Mouse (Mus musculus) heart, adult 11 months (tissue): ENCODE measurements around the gene Ctdspl2.

Experiments
- DNase-seq: peaks from one replicate; pipeline ENCODE4 v3.0.0; 2022

Gene Ctdspl2

GRCm38 (mm10) chr2:121955765-121956223 lies at the start of gene Ctdspl2, which contains the start of gene Mageb3:
TSS of gene Ctdspl2 (plus strand) at chr2:121956001.
TSS of gene Mageb3 (minus strand) at chr2:121956092.
- peak; percentile 100 for DNase-seq

DNA sequence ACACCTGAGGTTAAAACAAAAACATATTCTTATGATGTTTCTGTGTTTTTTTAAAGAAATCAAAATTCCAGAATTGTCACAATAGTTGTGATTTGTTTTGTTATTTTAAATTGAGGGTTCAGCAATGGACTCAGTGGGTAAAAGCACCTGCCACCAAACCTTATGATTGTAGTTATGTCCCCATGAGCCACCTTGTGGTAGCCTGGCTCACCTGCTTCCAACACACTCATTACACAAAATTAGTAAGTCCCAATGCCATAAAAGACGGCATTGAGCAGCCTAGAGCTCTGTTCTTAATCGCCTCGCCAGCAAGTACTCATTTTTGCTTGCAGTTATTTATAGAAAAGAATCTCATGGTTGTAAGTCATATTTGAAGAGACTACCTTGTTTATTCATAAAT lies 45.8 kb upstream of the Ctdspl2 start:
- DNase-seq: no peak

DNA sequence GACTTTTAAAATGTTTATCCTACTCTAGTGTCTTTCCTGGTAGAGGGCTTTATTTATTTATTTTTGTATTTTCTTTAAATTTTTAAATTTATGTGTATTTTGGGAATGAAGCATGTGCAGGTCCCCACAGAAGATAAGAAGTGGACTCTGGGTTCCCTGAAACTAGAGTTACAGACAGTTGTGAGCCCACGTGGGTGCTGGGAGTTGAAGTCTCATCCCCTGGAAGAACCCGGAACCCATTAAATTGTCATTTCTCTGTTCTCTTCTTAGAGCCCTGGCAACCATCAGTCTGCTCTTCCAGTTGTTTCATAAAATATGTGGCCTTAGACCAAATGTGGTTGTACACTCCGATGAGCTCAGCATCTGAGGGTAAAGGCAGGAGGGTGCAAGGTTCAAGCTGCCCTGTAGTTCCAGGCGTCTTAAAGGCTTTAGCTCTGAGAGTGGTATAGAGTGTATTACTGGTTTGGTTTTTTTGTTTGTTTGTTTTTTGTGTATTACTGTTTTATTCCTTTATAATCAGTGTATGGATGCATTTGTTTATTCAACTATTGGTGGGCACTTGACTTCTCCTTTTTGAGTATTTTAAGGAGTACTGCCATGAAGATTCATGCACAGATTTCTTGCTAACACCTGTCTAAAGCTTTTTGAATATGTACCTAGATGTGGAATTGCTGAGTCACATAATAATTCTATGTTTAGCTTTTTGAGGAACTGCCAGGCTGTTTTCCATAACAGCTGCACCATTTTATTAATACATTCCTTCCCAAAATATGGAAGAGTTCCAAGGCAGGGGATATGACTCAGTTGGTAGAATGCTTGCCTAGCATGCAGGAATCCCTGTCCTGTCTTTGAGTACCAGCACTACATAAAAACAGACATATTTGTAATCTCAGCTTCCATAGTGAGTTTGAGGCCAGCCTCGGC lies 39.5 kb upstream of the Ctdspl2 start:
- no peak for DNase-seq

GRCm38 (mm10) chr2:121937624-121938023 lies 18.2 kb upstream of the Ctdspl2 start:
- DNase-seq: peak; percentile 53

DNA sequence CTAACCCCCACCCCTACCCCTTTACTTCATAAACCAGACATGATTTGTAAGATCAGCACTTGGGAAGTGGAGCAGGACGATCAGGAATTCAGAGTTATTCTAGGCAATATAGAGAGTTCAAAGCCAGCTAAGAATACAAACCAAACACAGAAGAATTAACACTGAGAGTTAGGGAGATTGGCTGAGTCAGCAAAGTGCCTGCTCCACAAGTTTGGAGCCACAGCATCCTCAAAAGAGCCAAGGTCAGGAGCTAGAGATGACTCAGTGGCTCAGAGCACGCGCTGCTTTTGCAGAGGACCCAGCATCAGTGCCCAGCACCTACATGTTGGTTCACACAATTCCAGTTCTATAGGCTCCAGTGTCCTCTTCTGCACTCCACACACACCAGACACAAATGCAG lies 12.4 kb upstream of the Ctdspl2 start:
- DNase-seq: peak; percentile 51

DNA sequence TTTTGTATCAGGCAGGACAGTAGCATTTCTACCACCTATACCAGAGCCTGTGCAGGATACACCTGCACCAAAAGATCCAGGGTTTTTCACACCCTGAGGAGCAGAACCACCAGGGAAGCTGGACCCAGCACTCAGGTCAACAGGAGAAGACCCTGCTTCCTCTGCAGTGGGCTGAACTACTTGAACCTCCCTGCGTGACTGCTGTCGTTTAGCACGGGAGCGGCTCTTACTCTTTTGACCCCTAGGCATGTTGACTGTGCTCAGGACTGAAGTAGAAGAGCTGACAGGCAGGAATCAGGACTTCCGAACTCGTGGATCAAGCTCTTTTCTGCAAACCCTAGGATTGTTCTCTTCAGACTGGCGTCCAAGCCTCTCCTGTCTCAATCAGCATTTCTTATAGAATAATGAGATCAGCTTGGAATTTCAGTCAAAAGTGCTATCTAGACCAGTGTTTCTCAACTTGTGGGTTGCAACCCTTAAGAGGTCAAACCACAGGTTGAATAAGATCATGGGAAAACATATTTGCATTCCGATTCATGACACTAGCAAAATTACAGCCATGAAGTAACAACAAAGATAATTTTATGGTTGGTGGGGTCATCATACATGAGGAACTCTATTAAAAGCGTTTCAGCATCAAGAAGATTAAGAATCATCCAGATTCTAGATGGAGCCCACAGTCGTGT lies 687 bp upstream of the Ctdspl2 start:
- peak; percentile 86 for DNase-seq

- peak; percentile 100 for DNase-seq
These were observed 620 bp downstream of the Ctdspl2 start for GRCm38 (mm10) chr2:121956224-121957018.

DNA sequence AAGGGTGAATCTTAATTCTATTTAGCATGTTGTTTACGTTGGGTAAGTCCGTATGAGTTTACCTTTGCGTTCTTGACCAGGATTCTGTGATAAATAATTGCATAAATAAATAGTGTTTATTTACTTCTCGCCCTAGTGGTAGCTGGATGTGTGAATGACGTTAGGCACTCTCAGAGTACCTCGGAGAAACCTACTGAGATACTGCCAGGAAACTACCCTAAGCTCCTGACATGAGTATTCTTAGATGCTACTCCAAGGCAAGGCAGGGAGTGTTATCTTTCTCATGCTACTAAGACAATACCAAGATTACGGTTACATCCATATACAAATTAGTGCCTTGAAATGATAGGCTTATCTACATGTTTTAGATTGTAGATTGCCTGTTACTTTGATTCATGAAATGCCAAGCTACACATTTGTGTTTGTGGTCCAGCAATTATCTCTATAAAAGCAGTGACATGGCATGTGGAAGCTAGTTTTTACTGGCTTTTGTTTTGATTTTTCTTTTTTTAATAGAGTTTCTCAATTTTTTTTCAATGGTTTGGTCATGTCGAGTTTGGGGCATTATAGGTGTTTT lies 1.5 kb downstream of the Ctdspl2 start:
- DNase-seq: no peak

DNA sequence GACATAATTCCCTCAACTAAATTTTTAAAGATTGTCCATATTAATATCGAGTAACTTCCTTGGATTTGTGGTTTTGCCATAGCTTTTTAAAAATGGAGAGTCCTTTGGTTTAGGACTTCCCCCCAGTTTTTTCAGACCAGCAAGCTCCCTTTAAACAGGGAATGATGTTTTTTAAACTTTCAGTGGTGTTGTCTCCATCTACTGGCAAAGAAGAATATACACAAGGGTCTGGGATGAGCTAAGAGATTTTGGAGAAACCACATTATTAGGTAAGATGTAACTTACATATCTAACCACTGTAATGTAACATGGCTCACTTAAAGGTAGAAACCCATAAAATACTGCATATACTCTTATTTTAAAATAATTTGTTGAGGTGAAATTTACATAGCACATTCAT lies 39.9 kb downstream of the Ctdspl2 start:
- no peak for DNase-seq

GRCm38 (mm10) chr2:122008832-122009231 lies 53.0 kb downstream of the Ctdspl2 start:
- no peak for DNase-seq

GRCm38 (mm10) chr2:122011441-122011840 lies 55.6 kb downstream of the Ctdspl2 start:
- DNase-seq: no peak

DNA sequence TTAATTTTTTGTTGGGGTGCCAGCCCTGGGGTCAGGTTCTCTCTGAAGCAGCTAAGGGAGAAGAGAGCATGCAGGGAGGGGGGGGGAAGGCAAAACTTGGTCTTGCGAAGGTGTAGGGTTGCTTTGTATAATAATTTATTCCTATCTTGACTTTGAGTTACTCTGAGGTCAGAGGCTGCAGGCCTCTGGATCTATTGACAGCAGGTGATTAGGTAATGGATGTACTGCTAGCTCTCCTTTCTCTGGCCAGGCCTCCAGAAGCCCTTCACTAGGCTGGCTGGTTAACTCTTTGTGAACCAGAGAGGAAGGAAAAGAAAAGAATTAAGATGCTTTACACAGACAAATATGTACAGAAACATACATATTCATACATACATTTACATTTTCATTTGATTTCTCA lies 62.9 kb downstream of the Ctdspl2 start:
- peak; percentile 70 for DNase-seq

DNA sequence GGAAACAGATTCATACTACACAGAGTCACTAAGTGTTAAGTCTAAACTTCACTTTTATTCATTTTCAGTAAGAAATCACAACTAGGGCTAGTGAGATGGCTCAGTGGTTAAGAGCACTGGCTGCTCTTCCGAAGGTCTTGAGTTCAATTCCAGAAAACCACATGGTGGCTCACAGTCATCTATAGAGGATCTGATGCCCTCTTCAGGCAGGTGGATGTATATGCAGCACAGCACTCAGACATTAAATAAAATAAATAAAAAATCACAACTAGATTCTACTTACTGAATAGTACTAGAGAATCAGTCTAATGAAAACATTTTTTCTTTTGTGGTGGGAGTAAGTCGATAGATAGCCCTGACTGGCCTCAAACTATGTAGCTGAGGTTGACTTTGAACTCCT lies 66.5 kb downstream of the Ctdspl2 start:
- no peak for DNase-seq

DNA sequence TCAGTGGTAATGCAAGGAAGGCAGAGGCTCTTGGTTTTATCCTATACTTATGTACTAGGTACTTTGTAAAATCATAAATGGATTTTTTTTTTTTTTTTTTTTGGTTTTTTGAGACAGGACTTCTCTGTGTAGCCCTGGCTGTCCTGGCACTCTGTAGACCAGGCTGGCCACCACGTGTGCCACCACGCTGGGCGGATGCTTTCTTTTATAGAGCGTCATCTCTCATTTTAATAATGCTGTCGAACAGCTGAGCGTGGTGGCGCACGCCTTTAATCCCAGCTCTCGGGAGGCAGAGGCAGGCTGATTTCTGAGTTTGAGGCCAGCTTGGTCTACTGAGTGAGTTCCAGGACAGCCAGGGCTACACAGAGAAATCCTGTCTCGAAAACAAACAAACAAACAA lies 71.3 kb downstream of the Ctdspl2 start:
- DNase-seq: peak; percentile 91

- peak; percentile 99 for DNase-seq
These were observed 72.3 kb downstream of the Ctdspl2 start, which contains the start of gene Eif3j1 for GRCm38 (mm10) chr2:122027862-122028755. TSS of gene Eif3j1 (plus strand) at chr2:122028546.

DNA sequence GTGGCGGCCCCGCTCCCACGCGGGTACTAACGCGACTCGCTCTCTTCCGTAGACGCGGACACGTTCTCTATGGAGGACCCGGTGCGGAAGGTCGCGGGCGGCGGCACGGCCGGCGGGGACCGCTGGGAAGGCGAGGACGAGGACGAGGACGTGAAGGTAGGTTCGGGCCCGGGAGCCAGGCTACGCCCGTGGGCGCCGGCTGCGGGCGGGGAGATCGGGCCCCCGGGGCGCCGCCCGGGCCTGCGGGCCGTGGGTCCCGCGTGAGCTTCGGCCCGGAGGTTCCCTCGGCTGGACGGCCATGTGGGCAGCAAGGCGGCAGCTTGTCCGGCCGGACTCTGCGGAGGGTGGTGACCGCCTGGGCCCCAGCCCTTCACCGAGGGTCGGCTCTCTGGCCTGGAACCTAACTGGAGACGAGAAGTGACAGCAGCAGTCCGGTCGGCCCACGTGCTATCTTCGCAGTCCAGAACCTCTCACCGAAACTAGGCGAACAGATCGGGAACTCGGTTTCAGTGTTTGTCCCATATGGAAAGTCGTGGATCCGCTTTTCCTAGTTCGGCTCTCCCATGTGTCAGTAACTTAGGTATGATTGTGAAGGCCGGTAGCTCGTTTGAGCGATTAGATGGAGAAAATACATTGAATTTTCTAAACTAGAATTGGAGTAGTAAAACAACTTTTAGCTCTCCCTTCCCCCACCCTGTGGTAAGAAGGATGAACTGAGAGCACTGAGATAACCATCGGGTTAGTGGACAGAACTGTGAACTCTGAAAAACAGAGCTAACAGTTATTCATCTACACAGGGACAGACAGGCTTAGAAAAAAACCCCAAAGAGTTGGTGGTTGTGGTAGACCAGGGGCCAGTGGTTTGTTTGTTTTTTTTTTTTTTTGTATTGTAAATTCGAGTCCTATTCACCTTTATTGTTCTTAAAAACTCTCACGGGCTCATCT lies 73.2 kb downstream of the Ctdspl2 start:
- DNase-seq: peak; percentile 96

GRCm38 (mm10) chr2:122031970-122032369 lies 76.2 kb downstream of the Ctdspl2 start:
- DNase-seq: no peak

- DNase-seq: no peak
These were observed 80.3 kb downstream of the Ctdspl2 start for GRCm38 (mm10) chr2:122036064-122036463.

- DNase-seq: no peak
These were observed 88.1 kb downstream of the Ctdspl2 start for GRCm38 (mm10) chr2:122043926-122044325.
